Mouse (Mus musculus): ENCODE data around the gene Ampd1.
A peak's percentile ranks its signal among the peaks of the same experiment; 100 is the strongest.

Gene Ampd1

GRCm38 (mm10) chr3:103102454-103103390, 28.9 kb downstream of the Ampd1 start, which contains the start of gene Dennd2c:
Gene Dennd2c, plus strand, starts transcription at chr3:103102604.
- peak; percentile 93 to 98 for DNase-seq (ENCODE audit: low spot score in 2 of 2)

- no peak for DNase-seq (ENCODE audit: low spot score in 2 of 2)
Measured at GRCm38 (mm10) chr3:103107565-103108240, 33.9 kb downstream of the Ampd1 start.

GRCm38 (mm10) chr3:103112216-103112615, 38.4 kb downstream of the Ampd1 start:
- no peak for DNase-seq (ENCODE audit: low spot score in 2 of 2)

- DNase-seq (ENCODE audit: low spot score in 2 of 2) = no peak
Measured at GRCm38 (mm10) chr3:103123636-103124035, 49.8 kb downstream of the Ampd1 start.

GRCm38 (mm10) chr3:103126138-103126537, 52.3 kb downstream of the Ampd1 start:
- DNase-seq (ENCODE audit: low spot score in 2 of 2) = no peak

- DNase-seq (ENCODE audit: low spot score in 2 of 2) = no peak
Measured at GRCm38 (mm10) chr3:103127177-103127576, 53.4 kb downstream of the Ampd1 start.

- DNase-seq (ENCODE audit: low spot score in 2 of 2) = no peak
Measured at GRCm38 (mm10) chr3:103127721-103128120, 53.9 kb downstream of the Ampd1 start.

GRCm38 (mm10) chr3:103128251-103128650, 54.4 kb downstream of the Ampd1 start:
- no peak for DNase-seq (ENCODE audit: low spot score in 2 of 2)

- DNase-seq (ENCODE audit: low spot score in 2 of 2) = no peak
Measured at GRCm38 (mm10) chr3:103129367-103130159, 55.7 kb downstream of the Ampd1 start.

- no peak for DNase-seq (ENCODE audit: low spot score in 2 of 2)
Measured at GRCm38 (mm10) chr3:103130236-103130751, 56.5 kb downstream of the Ampd1 start.

- no peak for DNase-seq (ENCODE audit: low spot score in 2 of 2)
Measured at GRCm38 (mm10) chr3:103133098-103133497, 59.3 kb downstream of the Ampd1 start.

- DNase-seq (ENCODE audit: low spot score in 2 of 2) = no peak
Measured at GRCm38 (mm10) chr3:103136414-103137077, 62.7 kb downstream of the Ampd1 start.

GRCm38 (mm10) chr3:103139047-103139446, 65.2 kb downstream of the Ampd1 start:
- DNase-seq (ENCODE audit: low spot score in 2 of 2) = no peak

- peak in 1 of 2 experiments; percentile 29 for DNase-seq (ENCODE audit: low spot score in 2 of 2)
Measured at GRCm38 (mm10) chr3:103140095-103140838, 66.5 kb downstream of the Ampd1 start.

GRCm38 (mm10) chr3:103141287-103141686, 67.5 kb downstream of the Ampd1 start:
- DNase-seq (ENCODE audit: low spot score in 2 of 2) = no peak

GRCm38 (mm10) chr3:103142366-103142765, 68.6 kb downstream of the Ampd1 start:
- DNase-seq (ENCODE audit: low spot score in 2 of 2) = no peak

GRCm38 (mm10) chr3:103145336-103145735, 71.5 kb downstream of the Ampd1 start:
- no peak for DNase-seq (ENCODE audit: low spot score in 2 of 2)

- no peak for DNase-seq (ENCODE audit: low spot score in 2 of 2)
Measured at GRCm38 (mm10) chr3:103145791-103146190, 72.0 kb downstream of the Ampd1 start.

- DNase-seq (ENCODE audit: low spot score in 2 of 2) = no peak
Measured at GRCm38 (mm10) chr3:103146330-103147166, 72.7 kb downstream of the Ampd1 start.
